Mouse (Mus musculus): ENCODE results near the gene Lrfn4.
"Not testable (repeated sequence)": the region's sequence is repeated elsewhere in the genome, so short reads cannot be mapped to it uniquely, and the experiment has no call there.

The Lrfn4 gene

GRCm38 (mm10) chr19:4608511-4608910 is 7.0 kb downstream of the Lrfn4 start:
- no peak for DNase-seq

- no peak for DNase-seq
These were observed 8.1 kb downstream of the Lrfn4 start for GRCm38 (mm10) chr19:4607406-4607805.

DNA sequence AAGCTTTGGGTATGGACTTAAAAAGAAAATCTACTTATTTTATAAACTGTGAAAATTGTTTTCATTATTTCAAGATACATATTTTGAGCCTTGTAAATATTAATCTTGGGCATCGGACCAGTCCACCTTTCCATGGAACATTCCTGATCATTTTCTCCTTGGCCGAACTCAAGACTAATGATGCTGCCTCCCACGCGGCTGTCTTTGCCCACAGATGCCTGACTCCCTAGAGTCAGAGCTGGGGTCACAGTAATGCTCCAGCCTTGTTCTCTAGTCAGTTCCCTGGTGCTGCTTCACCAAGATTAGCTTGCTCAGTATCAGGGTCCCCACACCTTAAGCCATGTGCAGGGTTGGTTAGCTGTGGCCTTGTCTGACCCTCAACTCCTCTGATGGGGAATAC is 9.8 kb downstream of the Lrfn4 start:
- no peak for DNase-seq

DNA sequence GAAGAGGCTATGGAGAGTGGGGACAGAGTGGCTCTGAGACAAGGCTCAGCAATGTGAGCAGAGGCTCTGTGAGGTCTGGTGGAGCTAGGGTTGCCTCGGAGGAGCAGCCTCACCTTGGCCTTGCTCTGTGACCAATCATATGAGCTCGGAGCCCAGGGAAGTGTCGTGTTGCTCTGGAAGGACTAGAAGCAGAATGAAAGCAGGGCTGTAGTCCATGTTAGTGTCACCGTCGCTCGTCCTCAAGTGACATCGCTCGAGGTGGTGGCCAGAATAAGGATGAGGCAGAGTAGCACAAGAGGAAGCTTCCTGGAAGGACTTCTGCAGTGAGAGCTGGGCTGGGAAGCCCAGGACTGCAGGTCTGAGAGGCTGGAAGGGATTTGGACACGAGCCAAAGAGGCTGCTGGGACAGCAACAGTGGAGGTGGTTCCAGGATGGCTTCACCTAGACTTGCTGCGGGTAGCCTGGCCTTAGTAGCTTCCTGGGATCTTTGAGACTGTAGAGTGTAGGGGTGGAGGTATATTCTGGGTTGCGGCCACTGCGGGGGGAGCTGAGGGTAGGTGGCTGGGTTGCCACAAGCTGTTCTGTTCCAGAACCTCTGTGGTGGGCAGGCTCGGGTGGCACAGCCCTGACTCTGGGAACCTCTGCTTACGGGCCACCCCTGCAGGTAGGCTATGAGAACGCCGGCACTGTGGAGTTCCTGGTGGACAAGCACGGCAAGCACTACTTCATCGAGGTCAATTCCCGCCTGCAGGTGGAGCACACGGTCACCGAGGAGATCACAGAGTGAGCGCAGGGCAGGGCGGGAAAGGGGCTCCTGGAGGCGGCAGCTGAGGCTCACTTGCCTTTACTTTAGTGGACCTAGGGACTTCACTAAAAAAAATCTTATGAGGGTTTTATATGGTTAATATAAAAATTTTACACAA is 11.4 kb downstream of the Lrfn4 start:
- no peak for DNase-seq

- no peak for DNase-seq
These were observed 13.0 kb downstream of the Lrfn4 start for GRCm38 (mm10) chr19:4602459-4602858.

GRCm38 (mm10) chr19:4596071-4596470 is 19.4 kb downstream of the Lrfn4 start:
- DNase-seq, result no peak

DNA sequence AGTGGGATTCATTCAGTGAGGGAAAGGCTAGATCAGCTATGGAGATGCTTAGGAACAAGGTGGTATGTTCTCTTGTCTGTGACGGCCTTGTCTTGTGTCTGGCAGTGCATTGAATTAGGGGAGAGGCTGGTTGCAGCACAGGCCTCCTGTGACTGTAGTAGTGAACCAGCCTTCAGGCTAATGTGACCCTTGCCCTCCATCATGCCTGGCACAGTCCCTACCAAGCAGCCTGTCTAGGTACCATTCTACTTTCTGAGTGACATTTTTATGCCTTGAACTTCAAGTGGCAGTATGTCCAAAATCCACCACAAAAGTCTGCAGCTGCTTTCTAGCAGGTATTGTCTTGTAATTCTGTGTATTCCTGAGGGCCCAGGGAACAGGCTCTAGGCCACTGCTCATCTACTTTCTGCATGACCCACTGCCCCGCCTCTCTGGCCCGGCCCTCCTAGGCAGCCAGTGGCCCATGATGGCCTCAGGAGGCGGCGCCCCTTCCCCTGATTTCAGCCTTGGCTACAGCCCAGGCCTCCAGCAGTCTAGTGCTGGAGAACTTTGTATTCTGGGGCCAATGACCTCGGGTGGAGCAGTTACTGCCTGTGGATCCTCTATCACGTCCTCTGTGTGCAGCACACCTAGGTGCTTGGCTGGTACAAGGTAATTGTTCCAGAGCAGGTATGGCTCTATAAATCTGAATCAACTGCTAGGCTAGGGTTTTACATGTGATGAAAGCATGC is 21.5 kb downstream of the Lrfn4 start:
- DNase-seq, result no peak

DNA sequence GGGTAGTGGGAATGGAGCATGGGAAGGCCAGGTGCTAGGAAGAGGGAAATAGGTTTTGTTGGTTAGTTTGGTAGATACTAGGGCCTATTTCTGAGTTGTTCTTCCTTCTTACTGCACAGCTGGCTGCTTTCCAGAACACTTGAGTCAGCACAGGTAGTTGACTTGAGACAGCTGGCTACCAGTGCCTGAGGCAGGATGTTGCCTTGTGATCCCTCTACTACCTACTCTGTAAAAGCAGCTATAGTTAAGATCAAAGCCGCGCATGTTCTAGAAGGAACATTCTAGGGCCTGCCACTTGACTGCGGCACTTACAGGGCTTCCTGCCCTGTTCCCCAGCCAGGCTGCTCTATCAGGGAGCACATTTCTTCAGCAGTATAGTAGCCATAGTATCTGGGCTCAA is 25.4 kb downstream of the Lrfn4 start:
- DNase-seq, result no peak

GRCm38 (mm10) chr19:4589081-4589480 is 26.4 kb downstream of the Lrfn4 start:
- no peak for DNase-seq

DNA sequence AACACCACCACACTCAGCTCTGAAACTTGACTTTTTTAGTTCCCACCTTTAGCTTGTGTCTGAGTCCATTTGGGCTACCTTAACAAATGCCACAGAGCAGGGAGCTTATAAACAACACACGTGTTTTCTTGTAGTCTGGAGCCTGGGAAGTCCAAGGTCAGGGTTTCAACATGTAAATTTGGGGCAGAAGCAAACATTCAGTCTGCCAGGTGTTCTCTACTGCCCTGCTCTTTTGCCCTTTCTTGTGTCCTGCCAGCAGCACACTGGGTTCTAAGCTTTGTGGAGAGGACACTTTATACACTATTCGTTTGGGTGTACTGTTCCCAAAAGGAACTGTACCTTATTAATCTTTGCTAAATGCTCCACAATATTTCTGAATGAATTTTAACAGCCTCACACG is 27.0 kb downstream of the Lrfn4 start:
- DNase-seq, result no peak

DNA sequence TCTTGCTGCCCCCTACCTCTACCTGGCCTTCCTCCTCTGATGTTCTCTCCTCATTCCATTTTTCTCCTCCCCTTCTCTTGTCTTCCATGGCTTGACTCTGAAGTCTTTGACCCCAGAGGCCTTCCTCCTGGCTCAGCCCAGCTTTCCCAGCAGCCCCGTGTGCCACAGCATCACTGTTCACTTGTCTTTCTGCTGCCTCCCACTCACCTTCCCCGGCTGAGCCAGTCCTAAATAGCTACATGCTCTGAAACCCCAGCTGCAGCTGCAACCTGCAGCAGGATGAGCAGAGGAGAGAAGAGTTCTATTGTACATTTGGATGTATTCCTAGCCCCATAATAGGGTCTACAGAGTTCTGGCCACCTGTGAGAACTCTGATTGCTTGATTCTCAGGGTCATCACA is 28.0 kb downstream of the Lrfn4 start:
- no peak for DNase-seq

- DNase-seq, result not testable (repeated sequence)
These were observed 28.7 kb downstream of the Lrfn4 start for GRCm38 (mm10) chr19:4586783-4587182.

DNA sequence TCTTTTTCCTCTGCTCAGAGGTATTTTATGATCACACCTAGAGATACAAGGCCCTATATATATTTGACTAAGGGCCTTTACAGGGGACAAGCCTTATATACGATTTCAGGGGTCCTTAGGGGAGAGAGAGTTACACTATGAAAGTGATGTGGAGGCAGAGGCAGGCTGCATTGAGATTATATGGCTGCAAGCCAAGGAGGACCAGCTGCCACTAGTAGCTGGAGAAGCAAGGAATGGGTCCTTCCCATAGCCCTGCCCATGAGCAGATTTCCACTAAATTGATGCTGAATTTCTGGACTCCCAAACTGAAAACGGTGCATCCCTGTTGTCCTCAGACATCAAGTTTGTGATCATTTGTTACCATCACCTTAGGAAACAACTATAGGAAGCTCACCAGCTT is 31.6 kb downstream of the Lrfn4 start:
- no peak for DNase-seq

DNA sequence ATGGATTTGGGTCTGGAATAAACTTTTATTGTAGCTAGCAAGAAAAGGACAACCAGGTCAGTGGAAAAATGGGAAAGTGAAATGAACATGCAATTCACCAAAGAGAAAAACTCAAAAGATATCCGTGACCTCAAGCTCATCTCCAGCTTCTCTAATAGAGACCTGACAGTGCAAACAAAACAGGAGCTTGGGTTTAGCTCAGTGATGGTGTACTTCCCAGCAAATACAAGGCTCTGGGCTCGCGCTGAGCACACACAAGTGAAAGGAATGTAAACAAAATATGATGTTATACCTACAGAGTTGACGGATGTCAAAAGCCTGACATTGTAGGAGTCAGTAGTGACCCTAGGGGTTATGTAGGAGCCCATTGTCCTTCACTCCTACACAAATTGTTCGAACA is 36.2 kb downstream of the Lrfn4 start:
- no peak for DNase-seq

- no peak for DNase-seq
These were observed 36.7 kb downstream of the Lrfn4 start for GRCm38 (mm10) chr19:4578799-4579198.

DNA sequence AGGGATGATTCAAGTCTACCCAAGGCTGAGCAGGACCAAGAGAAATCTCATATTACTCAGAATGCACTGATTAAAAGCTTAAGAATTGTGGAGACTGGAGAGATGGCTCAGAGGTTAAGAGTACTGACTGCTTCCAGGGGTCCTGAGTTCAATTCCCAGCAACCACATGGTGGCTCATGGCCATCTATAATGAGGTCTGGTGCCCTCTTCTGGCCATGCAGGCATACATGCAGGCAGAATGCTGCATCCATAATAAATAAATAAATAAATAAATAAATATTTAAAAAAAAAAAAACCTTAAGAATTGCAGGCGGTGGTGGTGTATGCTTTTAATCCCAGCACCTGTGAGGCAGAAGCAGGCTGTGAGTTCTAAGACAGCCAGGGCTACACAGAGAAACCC is 42.2 kb downstream of the Lrfn4 start:
- DNase-seq, result no peak

- no peak for DNase-seq
These were observed 43.0 kb downstream of the Lrfn4 start for GRCm38 (mm10) chr19:4572467-4572866.

- no peak for DNase-seq
These were observed 43.4 kb downstream of the Lrfn4 start for GRCm38 (mm10) chr19:4572061-4572460.

DNA sequence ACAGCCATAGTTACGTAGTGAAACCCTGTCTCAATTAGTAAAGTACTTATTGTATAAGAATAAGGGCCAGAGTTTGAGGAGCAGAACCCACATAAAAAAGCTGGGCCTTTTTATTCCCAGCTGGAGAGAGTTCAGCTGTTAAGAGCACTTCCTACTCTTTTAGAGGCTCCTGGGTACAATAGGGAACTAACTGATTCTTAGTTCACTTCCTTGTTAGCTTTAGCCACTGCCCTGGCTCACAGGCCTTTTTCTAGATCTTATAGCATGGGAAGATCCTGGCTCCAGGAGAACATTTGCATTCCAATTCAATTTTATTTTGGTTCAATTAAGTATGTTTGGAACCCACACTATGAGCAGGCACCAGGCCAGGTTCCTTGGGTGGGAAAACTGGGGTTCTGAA is 43.8 kb downstream of the Lrfn4 start:
- DNase-seq, result no peak

GRCm38 (mm10) chr19:4570815-4571214 is 44.7 kb downstream of the Lrfn4 start:
- no peak for DNase-seq

DNA sequence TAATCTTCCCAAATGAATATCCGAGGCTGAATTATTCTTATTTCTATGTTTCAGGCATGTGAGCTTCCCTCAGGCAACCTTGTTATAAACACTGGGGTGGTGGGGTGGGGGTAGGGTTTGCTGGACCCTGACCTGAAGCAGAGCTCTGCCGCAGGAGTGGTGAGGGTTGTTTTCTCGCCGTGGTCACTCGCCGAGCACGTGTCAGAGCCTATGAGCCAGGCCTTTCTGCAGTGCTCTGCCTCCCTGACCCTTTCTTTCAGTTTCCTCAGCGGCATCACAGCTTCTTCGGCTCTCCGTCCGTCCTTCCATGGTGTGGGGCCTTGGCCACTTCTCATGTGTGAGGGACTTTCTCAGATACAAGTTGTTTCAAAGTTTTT is 45.2 kb downstream of the Lrfn4 start:
- no peak for DNase-seq

GRCm38 (mm10) chr19:4569356-4570236 is 45.9 kb downstream of the Lrfn4 start:
- DNase-seq, result no peak

DNA sequence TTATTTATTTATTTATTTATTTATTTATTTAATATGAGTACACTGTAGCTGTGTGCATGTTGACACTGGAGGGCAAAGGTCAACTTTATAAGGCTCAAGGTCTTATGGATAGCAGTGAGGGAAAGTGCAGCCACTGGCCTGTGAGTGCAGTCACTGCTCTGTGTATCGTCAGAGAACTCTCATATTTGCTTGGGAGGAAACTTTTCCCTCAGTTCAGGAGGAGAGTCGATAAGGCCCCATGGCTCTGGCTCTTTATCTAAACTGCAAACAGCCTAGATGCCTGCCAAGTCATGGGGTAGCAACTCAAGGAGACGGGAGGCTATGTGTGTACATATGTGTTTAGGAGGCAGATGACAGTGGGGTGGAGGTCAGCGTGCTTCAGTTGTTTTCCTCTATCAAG is 46.6 kb downstream of the Lrfn4 start:
- DNase-seq, result no peak
